Mouse (Mus musculus) forebrain, embryonic 15.5 days (tissue): ENCODE results near the gene Fbrsl1. TPM values are rescaled to one million over a fixed set of nuclear protein-coding genes. Genes with fewer than 3 reads are reported as not detected.
A peak's percentile ranks its signal among the peaks of the same experiment; 100 is the strongest.

Experiments used
- ATAC-seq: fragments of 200-750 bp; cut with Nextera tagmentation; replicated peaks from 2 replicates; pipeline ENCODE4 v1.8.0; 2017; ENCODE audit warnings: mild to moderate bottlenecking, moderate TSS enrichment, moderate library complexity
- H3K27ac ChIP-seq: fragments of 300-500 bp; sonication (generic); replicated peaks from 2 replicates; pipeline ENCODE4 v1.5.1; 2015; ENCODE audit warnings: mild to moderate bottlenecking, inconsistent platforms
- H3K27me3 ChIP-seq: fragments of 300-500 bp; sonication (generic); 2 replicates; pipeline ENCODE4 v1.6.1; 2015; ENCODE audit warnings: inconsistent platforms
- H3K36me3 ChIP-seq: fragments of 300-500 bp; sonication (generic); 2 replicates; pipeline ENCODE4 v1.6.1; 2015; ENCODE audit warnings: mild to moderate bottlenecking, inconsistent platforms
- H3K4me1 ChIP-seq: fragments of 300-500 bp; sonication (generic); 2 replicates; pipeline ENCODE4 v1.6.1; 2015; ENCODE audit warnings: inconsistent platforms
- H3K4me2 ChIP-seq: fragments of 300-500 bp; sonication (generic); replicated peaks from 2 replicates; pipeline ENCODE4 v1.6.1; 2015; ENCODE audit warnings: mild to moderate bottlenecking, inconsistent platforms
- H3K4me3 ChIP-seq: fragments of 300-500 bp; sonication (generic); 2 replicates; pipeline ENCODE4 v1.5.1; 2015; ENCODE audit warnings: mild to moderate bottlenecking, inconsistent platforms
- H3K9ac ChIP-seq: fragments of 300-500 bp; sonication (generic); replicated peaks from 2 replicates; pipeline ENCODE4 v1.6.1; 2015; ENCODE audit warnings: mild to moderate bottlenecking, inconsistent platforms
- H3K9me3 ChIP-seq: fragments of 300-500 bp; sonication (generic); 2 replicates; pipeline ENCODE4 v1.6.1; 2016; ENCODE audit warnings: inconsistent platforms
- WGBS: fragments of 180-500 bp; shearing (Covaris S2); methylation state at CpG from one replicate; pipeline ENCODE4 v1.1.7; 2015; ENCODE audit warnings: mixed read lengths; 5-methylcytosine and 5-hydroxymethylcytosine counted together
- polyA plus RNA-seq: library from polyadenylated mRNA; unstranded; fragments of >200 nt; fragmentation: Nextera tagmentation; extraction: Ambion mirVana; gene quantifications from 2 replicates; pipeline ENCODE4 v1.2.1, GENCODE M21; 2015

Fbrsl1 gene
- polyA plus RNA-seq, 1 experiment from 2014 or later: 26.4 TPM

DNA sequence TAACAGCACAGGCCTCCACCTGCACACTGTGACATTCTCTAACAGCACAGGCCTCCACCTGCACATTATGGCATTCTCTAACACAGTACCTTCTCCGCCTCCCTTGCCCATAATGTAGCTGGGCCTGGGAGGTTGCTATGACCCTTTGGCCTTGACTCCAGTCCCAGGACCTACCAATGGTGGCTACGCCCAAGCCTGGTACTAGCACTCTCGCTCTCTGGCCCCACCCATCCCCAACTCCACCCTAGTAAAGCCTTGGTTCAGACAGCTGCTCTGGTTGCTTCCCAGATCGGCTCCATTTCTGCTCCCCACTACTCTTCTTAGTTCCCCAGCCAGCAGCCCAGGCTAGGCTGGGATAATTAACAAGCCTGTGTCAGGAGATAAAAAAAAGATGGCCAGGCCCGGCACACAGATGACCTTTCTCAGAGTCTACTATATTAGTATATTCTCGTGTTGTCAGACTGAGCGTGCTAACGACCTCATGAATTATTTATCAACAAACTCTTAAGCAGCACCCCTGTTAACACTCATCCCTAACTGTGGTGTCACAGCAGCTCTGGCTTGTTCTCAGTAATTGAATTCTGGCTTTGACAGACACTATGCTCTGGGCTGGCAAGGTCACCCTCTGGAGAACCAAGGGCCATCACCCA is 42.1 kb downstream of the Fbrsl1 start:
- Histone ChIP-seq H3K27me3 (no peaks in the 10 kb centered on the region), H3K9me3 (no peaks in the 10 kb centered on the region), H3K4me2 (no peak overlapping the region), H3K27ac (0 out of 2 replicates have a peak overlapping the region, but pooled peaks have one; percentile 3), H3K4me1 (peaks cover 16% of the 10 kb centered on the region), H3K4me3 (no peak overlapping the region), H3K36me3 (no peaks in the 10 kb centered on the region), H3K9ac (no peak overlapping the region)
- 0 out of 2 replicates have a peak, but pooled peaks have one; percentile 30 for ATAC-seq
- WGBS: 33% methylated on average over 8 of the region's 8 CpGs

DNA sequence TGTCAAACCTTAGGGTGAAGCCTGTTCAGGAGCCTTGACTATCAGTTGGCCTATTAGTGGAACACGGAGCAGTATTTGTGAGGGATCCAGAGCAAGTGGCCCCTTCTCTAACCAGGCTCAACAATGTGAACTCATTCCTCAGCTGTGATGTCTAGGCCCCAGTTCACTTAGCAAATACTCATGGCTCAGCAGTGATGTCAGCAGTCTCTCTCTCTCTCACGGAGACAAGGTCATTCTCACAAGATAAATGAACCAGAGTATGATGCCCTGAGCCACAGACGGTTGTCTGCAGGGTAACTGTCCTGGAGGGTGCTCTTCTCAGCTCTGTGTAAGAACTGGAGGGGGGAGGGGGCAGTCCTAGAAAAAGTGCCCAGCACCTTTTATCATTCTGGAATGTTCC is 44.4 kb downstream of the Fbrsl1 start:
- Histone ChIP-seq H3K9ac (no peak overlapping the region), H3K9me3 (no peaks in the 10 kb centered on the region), H3K4me2 (no peak overlapping the region), H3K4me3 (no peak overlapping the region), H3K27me3 (no peaks in the 10 kb centered on the region), H3K4me1 (peaks cover 16% of the 10 kb centered on the region), H3K27ac (no peak overlapping the region), H3K36me3 (no peaks in the 10 kb centered on the region)
- no peak for ATAC-seq
- 36% methylated on average over 3 of the region's 3 CpGs for WGBS

DNA sequence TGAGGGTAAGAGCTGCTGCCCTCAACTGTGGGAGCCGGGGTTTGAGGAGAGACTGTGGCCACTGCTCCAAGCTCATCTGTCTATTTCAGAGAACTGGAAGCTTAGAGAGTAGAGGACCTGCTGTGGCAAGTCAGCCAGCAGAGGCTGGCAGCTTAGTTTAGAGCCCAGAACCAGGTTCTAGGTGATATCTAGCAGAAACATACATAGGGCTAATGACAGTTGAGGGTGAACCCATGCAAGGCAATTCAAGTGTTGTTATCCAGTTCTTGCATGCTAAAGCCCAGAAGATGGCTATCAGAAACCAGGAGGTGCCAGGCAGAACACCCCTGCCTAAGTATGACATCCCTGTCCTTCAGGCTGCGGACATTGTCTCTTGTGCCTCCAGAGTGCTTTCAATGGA is 45.7 kb downstream of the Fbrsl1 start:
- H3K9me3 ChIP-seq: no peaks in the 10 kb centered on the region
- no peaks in the 10 kb centered on the region for H3K36me3 ChIP-seq
- no peak for ATAC-seq
- no peaks in the 10 kb centered on the region for H3K27me3 ChIP-seq
- H3K4me3 ChIP-seq: no peak overlapping the region
- H3K9ac ChIP-seq: no peak overlapping the region
- H3K27ac ChIP-seq: no peak overlapping the region
- no peak overlapping the region for H3K4me2 ChIP-seq
- peaks cover 16% of the 10 kb centered on the region for H3K4me1 ChIP-seq
- WGBS: 94% methylated on average over 2 of the region's 2 CpGs

DNA sequence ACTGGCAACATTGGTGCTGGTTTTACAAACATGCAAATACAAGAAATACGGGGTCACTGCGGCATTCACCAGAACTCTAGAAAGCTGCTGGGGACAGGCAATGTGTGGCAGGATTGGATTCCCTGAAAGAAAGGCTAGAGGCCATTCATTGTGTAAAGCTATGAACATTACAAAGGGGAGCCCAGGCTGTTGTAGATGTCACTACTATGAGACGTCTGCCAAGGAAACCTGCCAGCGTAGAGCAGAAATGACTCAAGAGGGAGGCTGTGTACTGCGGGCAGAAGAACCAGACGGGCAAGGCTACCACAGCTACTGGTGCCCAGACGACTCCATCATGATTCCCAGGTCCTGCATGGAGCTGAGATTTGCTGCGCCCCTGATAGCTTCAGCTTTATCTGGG is 47.2 kb downstream of the Fbrsl1 start:
- H3K27me3 ChIP-seq: no peaks in the 10 kb centered on the region
- no peak overlapping the region for H3K4me2 ChIP-seq
- no peaks in the 10 kb centered on the region for H3K36me3 ChIP-seq
- no peaks in the 10 kb centered on the region for H3K9me3 ChIP-seq
- no peak overlapping the region for H3K4me3 ChIP-seq
- H3K4me1 ChIP-seq: peaks cover 5% of the 10 kb centered on the region
- no peak overlapping the region for H3K9ac ChIP-seq
- ATAC-seq: no peak
- WGBS: 54% methylated on average over 8 of the region's 8 CpGs
- H3K27ac ChIP-seq: no peak overlapping the region

DNA sequence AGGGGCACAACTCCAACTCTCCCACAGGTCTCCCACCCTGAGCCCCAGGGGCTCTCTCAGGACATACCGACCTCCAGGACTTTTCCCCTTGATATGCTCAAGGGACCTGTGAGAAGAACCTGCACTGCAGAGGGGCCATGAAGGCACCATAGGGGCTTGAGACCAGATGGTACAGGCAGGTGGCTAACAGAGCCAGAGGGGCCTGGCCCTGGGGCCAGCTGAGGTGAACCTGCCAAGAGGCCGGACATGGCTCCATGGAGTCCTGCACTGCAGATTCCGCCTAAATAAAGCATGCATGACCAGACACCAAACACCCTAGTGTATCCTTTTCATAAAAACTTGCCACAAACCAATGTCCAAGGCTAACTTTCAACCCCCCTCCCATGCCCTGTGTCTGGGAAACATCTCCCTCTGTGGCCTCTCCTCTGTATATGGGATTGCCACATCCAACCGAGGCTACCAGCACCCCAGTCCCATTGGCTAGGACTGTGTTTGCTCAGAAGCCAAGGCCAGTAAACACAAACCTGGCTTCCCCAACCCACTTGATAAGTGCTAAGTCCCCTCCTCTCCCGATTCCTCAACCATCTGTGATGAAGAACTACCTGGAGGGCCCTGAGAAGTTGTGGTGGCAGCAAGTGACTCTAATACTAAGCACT is 53.2 kb downstream of the Fbrsl1 start:
- H3K9me3 ChIP-seq: no peaks in the 10 kb centered on the region
- H3K4me3 ChIP-seq: no peak overlapping the region
- 86% methylated on average over 5 of the region's 5 CpGs for WGBS
- H3K27ac ChIP-seq: no peak overlapping the region
- H3K27me3 ChIP-seq: no peaks in the 10 kb centered on the region
- ATAC-seq: no peak
- no peaks in the 10 kb centered on the region for H3K36me3 ChIP-seq
- H3K4me1 ChIP-seq: peaks cover 5% of the 10 kb centered on the region; the same call in 1 of the 2 replicates
- no peak overlapping the region for H3K9ac ChIP-seq
- no peak overlapping the region for H3K4me2 ChIP-seq

DNA sequence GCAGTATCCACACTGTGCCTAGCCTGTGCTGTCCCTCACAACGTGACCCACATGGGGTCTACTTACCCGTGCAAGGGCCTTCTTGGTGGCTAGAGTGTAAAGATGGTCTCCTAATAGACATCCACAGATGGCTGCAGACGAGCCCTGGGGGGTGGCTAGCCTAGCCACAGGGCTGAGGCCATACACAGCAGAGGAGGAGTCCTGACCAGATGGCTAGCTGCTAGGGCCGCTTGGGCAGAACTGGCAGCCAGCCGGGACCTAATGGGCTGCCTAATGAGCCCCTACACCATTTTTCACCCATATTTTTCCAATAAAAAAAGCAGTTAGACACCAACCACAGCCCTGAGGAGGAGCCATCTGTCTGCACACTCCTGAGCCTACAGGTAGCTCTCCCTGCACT is 55.6 kb downstream of the Fbrsl1 start:
- ATAC-seq: no peak
- no peaks in the 10 kb centered on the region for H3K9me3 ChIP-seq
- WGBS: 71% methylated on average over 5 of the region's 5 CpGs

DNA sequence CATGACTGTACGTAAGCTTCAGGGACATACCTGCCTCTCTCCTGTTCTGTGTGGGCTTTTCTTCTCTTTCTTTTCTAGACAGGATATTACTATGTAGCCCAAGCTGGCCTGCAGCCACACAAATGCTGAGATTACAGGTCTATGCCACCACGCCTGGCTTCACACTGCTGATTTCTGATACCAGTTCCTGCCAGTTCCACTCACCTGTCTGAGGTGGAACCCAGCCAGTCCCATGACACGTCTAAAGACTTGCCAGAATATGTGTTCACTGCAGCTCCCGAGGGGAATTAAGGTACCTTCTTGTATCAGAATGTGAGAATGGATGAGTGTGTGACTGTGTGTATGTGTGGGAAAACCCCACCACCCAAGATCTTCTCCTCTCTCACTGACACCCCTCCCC is 57.7 kb downstream of the Fbrsl1 start:
- no peak overlapping the region for H3K9ac ChIP-seq
- no peak overlapping the region for H3K4me3 ChIP-seq
- no peak for ATAC-seq
- no peak overlapping the region for H3K4me2 ChIP-seq
- H3K27me3 ChIP-seq: no peaks in the 10 kb centered on the region
- no peaks in the 10 kb centered on the region for H3K9me3 ChIP-seq
- H3K27ac ChIP-seq: no peak overlapping the region
- 86% methylated on average over 4 of the region's 4 CpGs for WGBS
- peaks cover 15% of the 10 kb centered on the region for H3K4me1 ChIP-seq
- no peaks in the 10 kb centered on the region for H3K36me3 ChIP-seq

More for the DNA sequence above, 55.6 kb downstream of the Fbrsl1 start:
- H3K36me3 ChIP-seq: no peaks in the 10 kb centered on the region
- peaks cover 6% of the 10 kb centered on the region for H3K4me1 ChIP-seq
- no peak overlapping the region for H3K4me2 ChIP-seq
- H3K9ac ChIP-seq: no peak overlapping the region
- no peak overlapping the region for H3K27ac ChIP-seq
- H3K4me3 ChIP-seq: no peak overlapping the region
- H3K27me3 ChIP-seq: no peaks in the 10 kb centered on the region

DNA sequence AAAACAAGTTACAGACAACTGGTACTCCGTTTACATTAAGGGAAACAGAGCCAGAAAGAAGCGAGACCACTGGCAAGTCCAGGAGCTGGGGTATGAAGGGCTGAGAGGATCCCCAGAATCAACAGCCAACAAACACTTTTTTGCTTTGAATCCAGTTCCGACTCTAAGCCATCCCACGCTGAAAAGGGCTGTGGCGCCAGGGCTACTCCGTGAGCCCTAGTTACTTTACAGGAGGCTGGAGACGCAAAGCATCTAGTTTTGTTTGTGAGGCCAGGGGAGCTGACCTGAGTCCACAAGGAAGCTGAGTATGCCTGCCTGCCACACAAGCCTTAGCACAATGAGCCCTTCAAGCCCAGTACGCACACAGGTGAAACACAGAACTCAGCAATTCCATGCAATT is 61.0 kb downstream of the Fbrsl1 start:
- Histone ChIP-seq H3K4me2 (peak overlapping the region; percentile 48), H3K27me3 (no peaks in the 10 kb centered on the region), H3K9ac (peak overlapping the region; percentile 79), H3K4me3 (peak overlapping the region; percentile 80), H3K4me1 (peaks cover 29% of the 10 kb centered on the region), H3K9me3 (no peaks in the 10 kb centered on the region), H3K36me3 (no peaks in the 10 kb centered on the region), H3K27ac (0 out of 2 replicates have a peak overlapping the region, but pooled peaks have one; percentile 5)
- ATAC-seq: peak; percentile 27
- 10% methylated on average over 8 of the region's 8 CpGs for WGBS

DNA sequence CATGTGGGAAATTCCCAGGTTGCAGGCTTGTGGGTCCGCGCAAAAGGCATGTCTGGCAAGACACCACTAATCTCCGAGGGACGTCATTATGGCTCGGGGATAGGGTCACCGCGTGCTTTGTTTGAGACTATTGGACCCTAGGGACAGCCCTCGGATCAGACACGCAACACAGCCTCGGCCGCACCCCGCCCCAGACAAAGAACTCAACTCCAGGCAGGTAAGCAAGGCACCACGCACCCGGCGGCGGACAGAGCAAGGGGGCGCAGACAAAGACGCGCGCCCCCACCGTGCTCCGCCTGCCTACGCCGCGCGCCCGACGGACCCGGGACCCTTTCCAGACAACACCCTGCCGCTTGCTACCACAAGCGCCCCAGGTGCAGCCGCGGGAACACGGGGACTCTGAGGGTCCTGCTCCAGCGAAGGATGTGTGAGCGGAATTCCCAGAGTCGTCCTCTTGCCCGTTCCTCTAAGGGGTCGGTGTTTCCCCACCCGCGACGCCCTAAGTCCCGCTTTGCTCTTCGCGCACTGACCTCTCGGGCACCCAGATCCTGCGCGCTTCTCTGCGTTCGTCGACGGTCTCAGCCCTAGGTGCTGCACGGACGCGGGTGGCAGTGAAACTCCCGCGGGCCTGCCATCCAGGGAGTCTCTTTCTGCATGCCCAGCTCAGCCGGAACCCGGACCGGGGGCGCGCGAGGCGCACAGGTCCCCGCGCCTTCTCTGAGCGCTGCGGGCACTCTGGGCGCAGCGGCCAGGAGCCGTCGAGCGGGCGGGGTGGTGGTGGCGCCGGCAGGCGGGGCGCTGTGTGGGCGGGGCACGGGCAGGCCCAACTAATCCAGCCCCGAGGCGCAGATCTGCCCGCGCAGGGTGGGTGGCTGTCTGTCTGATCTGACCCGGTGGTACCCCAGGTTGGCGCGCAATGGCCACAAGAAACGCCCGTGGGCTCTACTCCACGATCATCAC is 61.7 kb downstream of the Fbrsl1 start:
- Histone ChIP-seq H3K27me3 (no peaks in the 10 kb centered on the region), H3K36me3 (no peaks in the 10 kb centered on the region), H3K4me1 (peaks cover 29% of the 10 kb centered on the region), H3K4me2 (peak overlapping the region; percentile 48), H3K27ac (peak overlapping the region; percentile 66), H3K4me3 (peak overlapping the region; percentile 80), H3K9ac (peak overlapping the region; percentile 79), H3K9me3 (no peaks in the 10 kb centered on the region)
- peak; percentile 91 for ATAC-seq
- under 1% methylated on average over 90 of the region's 90 CpGs for WGBS

DNA sequence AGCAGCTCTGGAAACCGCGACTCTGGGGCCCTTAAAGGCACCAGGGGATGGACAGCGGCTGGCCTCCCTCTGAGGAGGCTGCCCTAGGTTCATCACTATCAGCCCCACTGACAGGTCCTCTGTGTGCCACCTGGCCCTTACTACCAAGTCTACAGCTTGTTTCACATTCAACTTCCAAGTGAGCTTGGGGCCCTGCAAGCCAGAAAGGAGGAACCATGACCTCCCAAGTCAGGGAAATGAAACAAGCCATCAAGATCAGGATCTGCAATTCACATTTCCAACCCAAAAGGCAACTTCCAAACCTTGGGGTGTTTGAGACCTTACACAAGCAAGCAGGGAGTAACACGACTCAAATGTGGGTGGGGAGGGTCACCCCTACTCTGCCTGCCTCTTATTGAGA is 63.0 kb downstream of the Fbrsl1 start:
- H3K9ac ChIP-seq: peak overlapping the region; percentile 20; the same call in 1 of the 2 replicates
- H3K27ac ChIP-seq: no peak overlapping the region
- H3K4me3 ChIP-seq: peak overlapping the region; percentile 80
- no peaks in the 10 kb centered on the region for H3K27me3 ChIP-seq
- H3K36me3 ChIP-seq: no peaks in the 10 kb centered on the region
- 38% methylated on average over 4 of the region's 4 CpGs for WGBS
- no peaks in the 10 kb centered on the region for H3K9me3 ChIP-seq
- ATAC-seq: no peak
- H3K4me1 ChIP-seq: peaks cover 29% of the 10 kb centered on the region
- H3K4me2 ChIP-seq: peak overlapping the region; percentile 48

DNA sequence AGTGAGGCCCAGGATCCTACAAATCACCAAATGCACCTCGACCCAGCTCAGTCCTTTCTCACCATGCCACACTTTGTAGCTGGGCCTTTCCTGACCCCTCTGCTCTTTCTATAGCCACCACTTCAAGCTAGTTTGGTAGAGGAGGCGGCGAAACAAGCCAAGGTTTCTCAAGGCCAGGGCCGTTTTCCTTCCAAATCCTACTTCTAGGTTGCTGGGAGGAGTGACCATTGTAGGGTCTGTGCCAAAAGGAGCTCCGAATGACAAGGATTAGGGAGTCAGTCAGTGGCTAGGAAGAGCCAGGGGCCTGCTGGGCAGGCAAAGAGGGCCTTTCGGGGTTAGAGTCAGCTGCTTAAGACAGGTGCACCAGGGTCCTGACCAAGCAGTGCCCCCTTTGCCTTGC is 63.8 kb downstream of the Fbrsl1 start:
- Histone ChIP-seq H3K4me3 (no peak overlapping the region), H3K9ac (peak overlapping the region; percentile 20; the same call in 1 of the 2 replicates), H3K9me3 (no peaks in the 10 kb centered on the region), H3K27me3 (no peaks in the 10 kb centered on the region), H3K27ac (no peak overlapping the region), H3K4me2 (peak overlapping the region; percentile 48), H3K36me3 (no peaks in the 10 kb centered on the region; the same call in 1 of the 2 replicates), H3K4me1 (peaks cover 29% of the 10 kb centered on the region)
- no peak for ATAC-seq
- WGBS: 54% methylated on average over 6 of the region's 6 CpGs

DNA sequence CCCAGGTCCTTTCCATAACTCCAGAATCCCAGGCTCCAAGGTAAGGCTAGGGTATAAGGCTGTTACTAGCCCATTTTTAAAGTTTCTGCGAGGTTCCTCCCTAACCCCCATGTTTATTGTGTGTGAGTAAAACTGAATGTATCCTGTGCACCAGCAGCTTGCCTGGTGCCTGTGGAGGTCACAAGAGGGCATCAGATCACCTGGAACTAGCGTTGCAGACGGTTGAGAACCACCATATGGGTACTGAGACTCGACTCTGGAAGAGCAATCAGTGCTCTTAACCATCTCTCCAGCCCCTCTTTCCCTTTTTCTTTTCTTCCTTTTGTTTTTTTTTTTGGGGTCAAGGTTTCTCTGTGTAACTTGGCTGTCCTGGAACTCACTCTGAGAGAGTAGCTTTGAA is 68.5 kb downstream of the Fbrsl1 start:
- no peak overlapping the region for H3K9ac ChIP-seq
- 96% methylated on average over 4 of the region's 4 CpGs for WGBS
- no peaks in the 10 kb centered on the region for H3K9me3 ChIP-seq
- no peak overlapping the region for H3K27ac ChIP-seq
- H3K4me2 ChIP-seq: no peak overlapping the region
- no peak overlapping the region for H3K4me3 ChIP-seq
- ATAC-seq: no peak
- H3K4me1 ChIP-seq: peaks cover 11% of the 10 kb centered on the region
- peaks cover 39% of the 10 kb centered on the region for H3K36me3 ChIP-seq
- H3K27me3 ChIP-seq: no peaks in the 10 kb centered on the region
